Mouse (Mus musculus): ENCODE measurements at regions not wholly inside any gene's neighbourhood (a gene's known extent, or its start where the extent isn't known, plus 50 kb on each side); places are given as distances from the start of the nearest gene placed in this dataset.

DNA sequence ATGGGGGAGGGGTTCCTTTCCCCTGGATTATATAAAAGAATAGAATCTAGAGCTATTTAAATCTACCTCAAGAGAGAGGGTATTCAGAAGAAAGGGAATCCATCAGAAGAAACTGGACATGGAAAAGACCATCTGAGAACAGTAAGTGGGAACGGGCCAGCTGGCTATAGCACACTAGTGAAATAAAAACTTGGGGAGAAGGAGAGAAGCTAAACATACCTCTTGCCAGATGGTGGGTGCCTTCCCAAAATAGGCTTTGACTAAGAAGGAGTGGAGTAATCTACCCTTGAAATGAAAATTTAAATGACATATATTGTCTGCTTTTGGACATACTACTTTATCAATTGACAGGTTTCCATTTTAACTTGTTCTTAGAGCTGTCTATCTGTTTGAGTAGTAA is 657.6 kb downstream of the Inhba start:
- no peak for DNase-seq (ENCODE audit: low read depth, low spot score)

DNA sequence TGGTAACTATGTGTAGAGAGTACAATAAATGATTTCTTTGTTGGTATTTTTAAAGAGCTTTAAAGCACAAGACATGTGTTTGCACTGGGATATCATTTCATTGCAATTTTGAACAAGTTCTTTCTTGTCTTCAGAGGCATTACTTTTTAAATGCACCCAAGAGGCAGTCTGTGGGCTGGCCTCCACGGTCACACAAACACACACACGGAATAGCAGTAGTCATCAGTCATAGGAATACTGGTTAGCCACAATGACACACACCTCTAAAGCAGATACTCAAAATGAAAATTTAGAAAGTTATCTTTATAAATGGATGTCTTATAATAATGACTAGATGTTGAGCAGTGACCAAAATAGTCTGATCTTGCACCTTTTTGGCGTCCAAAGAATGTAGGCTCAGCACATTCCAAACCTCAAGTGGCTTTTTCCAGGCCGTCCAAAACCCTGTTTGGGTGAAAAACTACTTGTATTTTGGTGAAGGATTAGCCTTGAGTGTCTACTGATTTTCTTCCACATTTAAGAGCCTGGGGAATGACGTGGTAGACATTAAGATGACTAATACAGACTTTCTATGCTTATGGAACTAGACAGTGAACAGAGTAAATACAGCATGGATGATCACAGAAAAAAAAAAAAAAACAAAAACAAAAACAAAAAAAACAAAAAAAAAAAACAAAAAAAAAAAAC is 658.5 kb downstream of the Inhba start:
- no peak for DNase-seq (ENCODE audit: low read depth, low spot score)

DNA sequence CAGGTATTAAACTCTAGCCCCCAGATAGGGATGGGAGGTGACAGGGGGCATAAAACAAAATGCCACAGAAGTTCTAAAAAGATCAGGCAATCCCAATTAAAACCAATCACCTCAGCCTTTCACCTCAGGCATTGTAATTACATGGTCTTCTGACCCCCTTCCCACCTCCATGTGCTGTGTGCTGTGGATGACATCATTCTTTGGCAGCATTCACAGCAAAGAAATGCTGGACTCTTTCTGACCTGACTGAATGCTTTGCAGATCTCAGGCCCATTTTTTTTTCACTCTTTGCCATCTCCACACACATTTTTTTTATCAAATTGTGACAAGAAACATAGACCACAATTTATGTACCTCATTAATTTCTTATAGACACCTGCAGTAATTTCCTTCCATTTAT is 659.1 kb downstream of the Inhba start:
- DNase-seq (ENCODE audit: low read depth, low spot score): no peak

DNA sequence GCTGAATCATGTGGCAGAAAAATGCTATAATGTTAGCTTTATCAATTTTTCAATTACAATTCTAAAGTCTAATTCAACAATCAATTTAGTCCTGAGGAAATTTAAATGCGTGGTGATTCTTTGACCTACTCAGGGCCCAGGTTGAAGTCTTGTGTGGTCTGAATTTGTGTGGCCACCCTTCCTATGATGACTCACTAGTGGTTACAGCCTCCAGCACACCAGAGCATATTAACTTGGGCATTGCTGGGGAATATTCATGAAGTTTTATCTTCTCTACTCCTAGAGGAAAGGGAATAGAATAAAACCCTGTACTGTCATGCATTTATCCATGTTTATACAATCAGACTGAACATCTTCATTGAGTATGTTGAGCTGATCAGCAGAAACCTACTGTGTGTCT is 665.2 kb downstream of the Inhba start:
- no peak for DNase-seq (ENCODE audit: low read depth, low spot score)

DNA sequence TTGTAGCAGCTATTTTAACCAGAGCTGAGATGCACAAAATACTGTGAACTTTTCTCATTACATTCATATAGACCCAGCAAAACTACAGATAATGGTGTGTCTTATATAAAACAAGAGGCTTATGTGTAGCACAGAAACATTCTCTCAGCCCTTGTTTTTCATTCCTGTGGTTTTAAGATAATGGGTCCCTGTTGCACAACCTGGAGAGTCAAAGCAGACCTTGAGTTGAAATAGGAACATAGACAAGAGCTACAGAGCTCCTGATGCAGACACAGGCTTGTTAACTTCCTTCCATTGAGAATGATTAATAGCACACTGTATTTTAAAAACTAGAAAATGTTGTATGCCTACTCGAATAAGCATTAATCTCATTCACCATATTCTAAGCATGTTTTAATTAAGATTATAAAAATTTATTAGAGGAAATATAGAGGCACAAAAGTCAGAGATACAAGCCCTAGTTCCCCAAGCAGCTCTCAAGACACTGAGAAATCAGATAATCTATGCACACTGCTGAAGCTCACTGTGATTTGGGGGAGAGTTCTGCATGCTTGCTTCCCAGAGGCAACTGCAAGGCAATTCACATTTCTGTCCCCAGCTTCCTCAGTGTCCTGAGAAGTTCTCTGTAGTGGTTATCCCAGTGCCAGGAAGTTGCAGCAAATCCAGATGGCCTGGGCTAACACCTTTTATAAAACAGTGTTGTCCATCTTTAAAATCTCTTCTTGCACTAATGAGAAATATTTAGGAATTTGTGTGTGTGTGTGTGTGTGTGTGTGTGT is 666.8 kb downstream of the Inhba start:
- DNase-seq (ENCODE audit: low read depth, low spot score): no peak

DNA sequence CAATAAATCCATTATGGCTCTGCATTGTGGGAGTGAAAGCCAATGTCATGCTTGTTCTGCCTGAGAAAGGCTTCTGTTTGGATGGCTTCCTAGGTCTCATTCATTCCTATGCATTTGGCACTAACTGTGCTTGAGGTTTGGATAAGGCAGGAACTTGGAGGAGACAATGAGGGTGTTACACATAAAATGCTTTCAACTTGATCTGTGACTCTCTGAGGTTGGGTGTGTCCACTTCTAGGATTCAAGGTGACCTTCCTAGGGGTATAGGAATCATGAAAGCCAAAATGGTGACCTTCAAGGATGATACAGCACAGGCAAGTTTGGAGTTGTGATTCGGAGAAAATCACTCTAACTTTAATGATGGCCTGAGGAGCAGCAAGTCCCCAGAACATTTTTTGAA is 682.5 kb downstream of the Inhba start:
- DNase-seq (ENCODE audit: low read depth, low spot score): no peak

DNA sequence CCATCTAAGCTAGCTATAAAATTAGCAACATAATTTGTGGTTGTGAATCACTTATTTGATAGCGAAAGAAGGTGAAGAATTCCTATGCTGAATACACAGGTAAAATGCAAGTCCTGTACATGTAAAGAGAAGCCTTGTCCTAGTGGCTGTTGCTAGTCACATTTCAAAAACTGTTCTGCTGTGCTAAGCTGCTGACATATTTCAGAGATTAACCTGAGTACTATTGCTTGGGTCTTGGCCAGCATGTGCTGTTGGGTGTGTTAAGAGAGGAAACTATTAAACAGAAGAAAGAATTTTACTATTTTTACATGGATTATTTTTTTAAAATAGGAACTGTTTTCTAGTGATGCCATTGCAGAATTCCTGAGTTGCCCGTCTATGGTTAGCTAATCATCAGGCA is 689.3 kb downstream of the Inhba start:
- no peak for DNase-seq (ENCODE audit: low read depth, low spot score)

DNA sequence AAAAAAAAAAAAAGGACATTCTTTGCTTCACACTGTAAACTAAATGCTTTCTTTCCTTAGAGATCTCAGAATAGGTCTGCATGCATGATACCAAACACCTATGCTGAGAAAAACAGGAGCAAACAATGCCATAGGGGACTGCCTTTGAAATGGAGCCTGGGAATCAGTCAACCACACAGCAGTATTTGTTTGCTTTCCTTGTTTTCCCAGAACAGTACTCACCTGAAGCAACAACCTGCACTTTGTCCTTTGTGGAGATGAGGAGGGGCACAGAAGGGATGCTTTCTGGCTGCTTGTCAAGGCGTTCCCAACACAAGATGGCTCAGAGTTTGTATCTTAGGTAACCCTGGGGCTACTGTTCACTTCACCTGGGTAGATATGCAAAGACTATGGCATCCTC is 690.5 kb downstream of the Inhba start:
- DNase-seq (ENCODE audit: low read depth, low spot score): no peak

DNA sequence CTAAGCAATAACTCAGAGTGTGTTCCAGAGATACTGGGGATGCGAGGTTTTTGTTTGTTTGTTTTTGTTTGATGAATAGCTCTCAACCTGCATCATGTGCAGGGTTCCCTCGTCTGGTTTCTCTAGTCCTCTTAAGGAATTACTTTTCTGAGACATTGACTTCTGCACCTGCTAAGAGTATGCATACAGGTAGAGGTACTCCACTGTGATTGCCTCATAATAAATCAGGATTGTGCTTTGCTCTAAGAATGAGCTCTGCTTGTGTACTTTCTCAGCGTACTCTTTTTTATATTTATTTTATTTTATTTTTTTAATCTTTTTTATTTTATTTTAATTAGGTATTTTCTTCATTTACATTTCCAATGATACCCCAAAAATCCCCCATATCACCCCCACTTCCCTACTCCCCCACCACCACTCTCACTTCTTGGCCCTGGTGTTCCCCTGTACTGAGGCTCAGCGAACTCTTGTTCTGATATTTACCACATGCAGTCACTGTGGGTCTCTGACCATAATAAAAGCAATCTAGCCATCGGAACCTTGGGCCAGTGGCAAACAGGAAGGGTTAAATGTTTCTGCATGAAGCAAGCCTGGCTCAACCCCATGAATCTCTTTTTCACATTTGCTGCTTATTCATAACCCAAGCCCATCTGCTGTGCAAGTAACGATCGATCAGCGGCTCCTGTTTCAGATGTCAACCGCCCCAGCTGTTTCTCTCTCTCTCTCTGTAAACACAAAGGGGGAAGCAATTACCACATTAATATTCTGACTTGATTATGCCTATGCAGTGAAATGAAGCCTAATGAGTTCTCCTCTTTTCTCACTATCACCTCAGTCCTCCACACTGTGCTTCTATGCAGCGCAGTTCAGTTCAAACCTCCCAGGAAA is 693.8 kb downstream of the Inhba start:
- no peak for DNase-seq (ENCODE audit: low read depth, low spot score)

DNA sequence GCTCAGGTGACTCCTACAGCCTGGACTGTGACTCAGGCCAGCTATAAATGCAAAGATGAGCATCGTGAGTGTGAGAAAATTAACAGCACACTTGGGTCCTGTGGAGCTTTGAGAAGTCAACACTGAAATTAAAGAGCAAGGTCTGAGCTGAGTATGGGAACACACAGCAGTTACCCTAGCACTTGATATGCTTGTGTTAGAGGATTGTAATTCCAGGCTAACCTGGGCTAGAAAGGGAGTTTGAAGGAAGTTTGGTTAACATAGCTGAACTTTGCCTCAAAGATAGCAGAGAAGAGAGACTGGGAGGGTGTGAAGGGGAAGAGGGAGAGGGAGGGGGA is 694.4 kb downstream of the Inhba start:
- DNase-seq (ENCODE audit: low read depth, low spot score): no peak

DNA sequence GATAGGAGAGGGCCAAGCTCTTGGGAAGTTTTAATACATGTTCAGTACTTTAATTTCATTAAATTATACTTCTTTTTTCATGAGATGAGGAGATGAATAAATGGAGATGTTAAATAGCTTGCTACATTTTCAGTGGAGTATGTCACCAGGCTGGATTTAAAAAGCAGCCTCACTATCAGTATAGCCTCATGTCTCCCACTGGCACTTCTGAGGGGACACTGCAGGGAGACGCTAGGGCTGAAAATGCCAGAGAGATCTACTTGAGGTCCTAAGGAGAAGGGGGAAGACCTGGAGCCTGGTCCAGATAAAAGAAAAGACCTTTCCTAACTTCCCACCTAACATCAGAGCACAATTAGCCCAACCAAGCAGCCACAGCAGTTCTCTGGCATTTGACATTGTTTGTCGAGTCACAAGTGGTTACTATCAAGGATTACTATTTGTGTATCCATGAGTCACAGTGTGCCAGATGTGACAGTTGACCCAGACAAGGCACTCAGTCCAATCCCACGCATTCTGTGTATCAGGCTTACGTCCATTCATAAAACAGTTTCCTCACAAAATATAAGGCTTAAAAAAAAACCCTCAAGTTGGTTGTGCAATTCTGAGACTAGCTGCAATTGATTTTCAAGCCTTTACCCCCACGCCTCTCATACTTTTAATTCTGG is 703.8 kb downstream of the Inhba start:
- DNase-seq (ENCODE audit: low read depth, low spot score): peak; percentile 20

DNA sequence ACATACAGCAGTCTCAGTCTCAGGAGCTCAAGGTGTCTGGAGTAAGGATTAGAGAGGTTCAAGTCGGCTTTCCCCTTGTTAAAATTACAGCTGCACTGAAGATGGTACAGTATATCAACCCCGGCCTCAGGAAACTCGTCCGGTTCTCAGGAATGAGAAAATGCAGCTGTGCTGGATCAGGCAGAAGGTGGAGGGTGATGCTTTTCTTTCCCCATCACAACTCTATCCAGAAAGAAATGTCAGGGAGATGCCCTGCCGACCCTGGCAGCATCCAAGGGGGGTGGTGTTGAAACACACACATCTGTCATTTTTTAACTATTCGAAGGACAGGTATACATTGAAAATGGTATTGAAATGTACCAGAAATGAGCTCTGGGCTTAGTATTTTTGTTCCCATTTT is 704.7 kb downstream of the Inhba start:
- no peak for DNase-seq (ENCODE audit: low read depth, low spot score)

DNA sequence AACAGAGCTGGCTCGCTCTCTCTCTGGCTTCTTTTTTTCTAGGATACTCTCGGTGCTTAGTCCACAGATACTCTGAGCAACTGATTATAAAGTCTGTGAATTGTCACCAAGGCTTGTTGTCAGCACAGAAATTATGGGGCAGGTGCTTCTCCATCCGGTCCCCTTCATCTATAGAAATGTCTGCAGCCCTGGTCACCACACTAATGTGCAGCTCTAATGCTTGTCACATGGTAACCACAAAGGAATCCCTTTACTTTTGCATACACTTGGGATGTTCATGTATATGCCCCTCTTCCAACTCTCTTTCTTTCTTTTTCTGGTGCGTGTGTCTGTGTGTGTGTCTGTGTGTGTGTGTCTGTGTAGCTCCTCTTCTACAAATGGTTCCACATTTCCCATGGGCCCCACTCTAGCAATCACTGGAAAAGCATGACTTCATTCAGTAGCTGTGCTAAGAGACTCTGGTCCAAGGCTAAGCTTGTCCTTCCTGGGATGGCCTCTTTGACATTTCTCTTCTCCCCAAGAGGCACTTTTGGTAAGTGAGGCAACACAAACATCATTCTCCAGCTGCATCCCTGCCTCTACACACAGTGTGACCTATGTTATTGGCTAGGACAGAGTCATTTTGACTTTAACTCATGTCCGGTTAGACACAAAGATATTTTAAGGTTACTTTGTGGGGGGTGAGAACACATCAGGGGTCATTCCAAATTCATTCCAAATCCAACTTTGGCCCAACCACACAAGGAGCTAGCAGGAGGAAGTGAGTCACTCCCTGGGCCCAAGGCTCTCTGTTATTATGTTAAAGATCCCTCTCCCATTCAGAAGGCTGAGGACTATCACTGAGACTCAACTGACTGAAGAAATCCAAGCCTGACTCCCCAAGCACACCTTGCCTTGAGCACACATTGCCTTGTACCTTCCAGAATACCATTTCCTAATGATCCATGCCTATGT is 705.4 kb downstream of the Inhba start:
- DNase-seq (ENCODE audit: low read depth, low spot score): peak; percentile 13

DNA sequence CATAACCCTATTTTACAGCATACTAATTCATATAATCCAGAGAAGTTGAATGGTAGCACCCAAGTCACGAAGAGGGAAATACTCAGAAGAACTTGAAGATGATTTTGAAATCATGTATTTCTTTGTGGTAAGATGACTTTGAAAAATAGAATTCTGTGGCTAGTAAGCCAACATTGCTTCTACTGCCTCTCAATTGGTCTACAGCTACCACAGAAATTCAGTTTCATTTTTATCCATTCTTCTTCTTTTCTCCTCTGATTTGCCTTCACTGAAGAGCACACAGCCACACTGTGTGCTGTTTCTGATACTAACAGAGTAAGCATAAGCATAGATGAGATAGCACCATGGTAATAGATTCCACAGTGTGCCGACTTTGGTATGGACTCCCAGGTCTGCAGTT is 708.4 kb downstream of the Inhba start:
- DNase-seq (ENCODE audit: low read depth, low spot score): no peak

DNA sequence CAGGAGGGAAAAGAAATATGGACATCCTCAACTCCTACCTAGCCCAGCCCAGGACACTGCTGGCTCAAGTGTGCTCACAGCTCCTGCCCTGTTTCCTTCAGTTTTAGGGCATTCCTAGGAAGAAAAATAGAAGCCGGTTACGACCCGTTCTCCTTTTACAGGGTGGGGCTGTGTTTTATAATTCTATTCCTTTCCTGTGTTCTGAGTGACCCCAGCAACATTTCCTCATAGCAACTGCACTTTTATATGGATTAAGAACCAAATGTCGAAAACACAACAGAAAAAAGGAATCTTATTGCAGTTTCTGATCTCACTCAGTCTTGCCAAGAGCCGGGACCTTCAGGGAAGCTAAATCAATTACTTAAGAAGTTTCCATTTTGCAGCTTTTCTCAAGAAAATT is 713.7 kb downstream of the Inhba start:
- DNase-seq (ENCODE audit: low read depth, low spot score): no peak

DNA sequence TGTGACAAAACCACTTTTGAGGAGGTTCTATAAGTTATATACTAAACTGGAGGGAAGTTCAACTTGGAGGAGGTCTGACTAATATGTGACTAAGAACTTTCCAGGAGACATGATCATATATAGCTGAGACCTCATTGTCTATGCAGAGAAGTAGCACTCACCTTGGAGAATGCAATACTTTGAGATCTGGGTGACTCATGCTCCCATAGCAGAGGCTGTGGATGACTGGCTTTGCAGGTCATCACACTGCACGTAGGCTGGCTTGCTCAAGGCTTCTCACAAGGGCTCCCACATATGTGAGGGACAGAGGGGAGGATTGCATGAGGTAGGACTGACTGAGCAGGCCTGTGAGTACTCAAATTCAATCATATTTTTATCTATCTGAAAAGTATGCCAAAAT is 726.7 kb downstream of the Inhba start:
- DNase-seq (ENCODE audit: low read depth, low spot score): no peak

DNA sequence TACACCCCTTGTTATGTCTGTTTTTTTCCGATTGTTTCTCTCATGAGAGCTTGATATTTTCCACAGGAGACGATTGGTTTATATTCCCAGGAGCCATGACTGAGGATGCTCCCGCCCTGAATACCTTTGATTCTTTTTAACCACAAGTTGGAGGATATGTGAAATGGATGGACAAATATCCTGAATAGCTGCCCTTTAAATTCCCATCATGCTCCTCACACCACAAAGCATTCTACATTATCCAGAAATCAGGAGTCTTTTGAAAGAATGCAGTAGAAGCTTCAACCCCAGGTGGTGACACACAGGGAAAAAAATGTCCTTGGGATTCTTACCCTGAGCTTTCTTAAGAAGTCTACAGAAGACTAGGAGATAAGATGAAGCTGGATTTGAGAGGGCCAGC is 727.9 kb downstream of the Inhba start:
- DNase-seq (ENCODE audit: low read depth, low spot score): no peak

DNA sequence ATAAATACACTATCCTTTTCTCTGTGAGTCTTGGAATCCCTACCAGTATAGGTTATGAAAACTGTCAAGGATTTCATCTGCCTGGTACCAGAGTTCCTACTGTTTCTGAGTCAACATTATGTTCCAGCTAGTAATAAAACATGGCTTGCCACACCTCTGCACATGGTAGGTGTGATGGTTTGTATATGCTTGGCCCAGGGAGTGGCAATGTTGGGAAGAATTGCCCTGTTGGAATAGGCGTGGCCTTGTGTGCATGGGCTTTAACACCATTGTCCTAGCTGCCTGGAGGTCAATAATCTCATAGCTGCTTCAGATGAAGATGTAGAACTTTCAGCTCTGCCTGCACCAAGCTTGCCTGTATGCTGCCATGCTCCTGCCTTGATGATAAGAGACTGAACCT is 732.6 kb downstream of the Inhba start:
- DNase-seq (ENCODE audit: low read depth, low spot score): no peak

DNA sequence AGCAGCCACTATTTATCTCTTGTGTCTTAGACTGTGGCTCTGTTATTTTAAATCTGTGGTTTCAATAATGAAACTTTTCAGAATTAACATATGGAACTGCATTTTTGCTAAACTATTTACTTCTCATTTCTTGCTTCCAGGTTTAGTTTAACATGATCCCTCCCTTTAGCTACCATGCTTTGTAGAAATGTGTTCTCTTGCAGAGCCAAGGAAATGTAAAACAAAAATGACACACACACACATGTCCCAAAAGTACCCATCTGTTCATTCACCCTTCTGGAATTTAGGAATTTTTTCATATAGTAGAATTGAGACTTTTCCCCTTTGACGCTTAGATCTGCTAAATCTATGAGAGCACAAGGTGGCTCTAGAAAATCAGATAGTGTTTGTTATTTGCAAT is 734.0 kb downstream of the Inhba start:
- no peak for DNase-seq (ENCODE audit: low read depth, low spot score)

DNA sequence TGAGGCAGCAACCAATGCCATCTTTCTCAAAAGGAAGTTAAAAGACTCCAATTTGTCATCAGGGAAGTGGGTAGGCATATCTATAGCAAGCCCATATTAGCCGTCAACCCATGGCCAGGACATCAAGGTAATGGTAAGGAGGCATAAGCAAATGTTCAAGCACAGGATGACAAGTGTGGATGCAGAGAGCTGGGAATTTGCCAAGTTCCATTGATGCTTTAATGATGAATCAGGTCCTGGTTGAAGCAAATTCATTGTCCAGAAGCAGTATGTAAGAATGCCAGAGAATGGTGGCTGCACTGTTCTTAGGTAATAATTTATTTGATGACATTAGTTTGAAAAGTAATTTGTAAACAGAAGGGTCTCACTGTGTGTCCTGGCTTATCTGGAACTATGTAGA is 734.8 kb downstream of the Inhba start:
- DNase-seq (ENCODE audit: low read depth, low spot score): no peak

DNA sequence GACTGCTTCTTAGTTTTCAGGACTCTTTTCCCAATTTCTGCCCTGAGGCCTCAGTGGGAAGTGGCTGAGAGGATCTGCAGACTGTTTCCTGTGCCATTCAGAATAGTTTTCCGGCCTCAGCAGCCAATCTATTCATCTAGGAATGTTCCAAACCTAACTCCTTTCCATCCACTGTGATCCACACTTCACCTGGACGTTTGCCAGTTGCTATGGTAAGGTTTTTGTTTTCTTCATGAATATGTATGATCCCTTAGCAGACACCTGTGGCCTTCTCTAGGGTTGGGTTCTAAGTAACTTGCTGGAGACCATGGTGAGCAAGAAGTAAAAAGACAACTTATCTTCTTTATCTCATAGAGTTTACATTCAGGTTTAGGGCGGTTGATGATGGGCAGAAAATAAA is 744.6 kb downstream of the Inhba start:
- DNase-seq (ENCODE audit: low read depth, low spot score): no peak

Data from skeletal muscle tissue, adult 2 months (tissue).